Mouse (Mus musculus): ENCODE measurements around the gene Washc4.

The Washc4 gene

GRCm38 (mm10) chr10:83603956-83604564 is 60.5 kb downstream of the Washc4 start:
- no peak for DNase-seq

DNA sequence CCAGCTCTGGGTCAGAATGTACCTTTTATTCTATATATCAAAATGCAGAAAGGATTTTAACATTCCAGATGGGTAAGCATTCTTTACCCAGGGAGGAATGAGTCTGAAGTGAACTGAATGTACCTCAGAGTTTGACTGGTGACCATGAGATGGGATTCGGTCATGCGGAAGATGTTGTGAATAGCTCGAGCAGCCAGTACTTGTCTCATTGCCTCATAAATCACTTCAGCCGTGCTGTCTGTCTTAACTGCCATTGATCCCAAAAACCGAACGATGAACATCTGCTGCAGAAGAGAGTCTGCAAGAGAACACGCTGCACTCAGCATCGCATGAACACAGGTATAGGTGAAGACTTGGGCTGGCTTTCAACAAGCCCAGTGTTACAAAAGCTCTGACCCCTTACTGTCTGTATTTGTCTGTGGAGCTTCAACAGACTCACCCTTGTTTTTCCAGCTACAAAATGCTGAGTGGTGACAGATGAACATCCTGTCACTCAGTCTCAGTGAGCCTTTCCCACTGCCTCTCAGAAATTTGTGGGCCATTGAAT is 62.2 kb downstream of the Washc4 start:
- no peak for DNase-seq

GRCm38 (mm10) chr10:83607111-83607510 is 63.6 kb downstream of the Washc4 start:
- DNase-seq = no peak

DNA sequence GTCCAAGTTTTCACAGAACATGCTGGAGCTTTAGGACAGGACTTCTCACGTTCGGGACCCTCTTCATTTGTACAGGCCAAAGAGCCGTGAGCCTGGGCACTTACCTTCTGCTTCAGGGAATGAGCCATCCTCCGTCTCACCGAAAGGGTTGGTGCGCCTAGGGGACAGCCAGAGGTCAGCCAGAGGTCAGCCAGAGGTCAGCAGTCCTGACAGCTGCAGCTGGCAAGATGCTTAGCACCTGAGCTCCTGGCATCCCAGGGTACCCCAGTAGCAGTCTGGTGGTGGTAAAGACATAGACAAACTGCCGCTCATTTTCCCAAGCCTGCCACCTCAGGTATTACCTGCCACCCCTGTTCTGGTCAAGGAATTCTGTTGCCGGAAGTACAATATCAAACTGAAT is 65.0 kb downstream of the Washc4 start:
- no peak for DNase-seq

GRCm38 (mm10) chr10:83610518-83610917 is 67.0 kb downstream of the Washc4 start:
- no peak for DNase-seq

- no peak for DNase-seq
Observed at GRCm38 (mm10) chr10:83611863-83612262, 68.3 kb downstream of the Washc4 start.

- no peak for DNase-seq
Observed at GRCm38 (mm10) chr10:83612648-83613215, 69.2 kb downstream of the Washc4 start.

- DNase-seq = peak in 1 of 2 experiments; percentile 20
Observed at GRCm38 (mm10) chr10:83617366-83617765, 73.8 kb downstream of the Washc4 start.

- DNase-seq = no peak
Observed at GRCm38 (mm10) chr10:83618819-83619440, 75.4 kb downstream of the Washc4 start.

GRCm38 (mm10) chr10:83620350-83621055 is 77.0 kb downstream of the Washc4 start:
- no peak for DNase-seq

DNA sequence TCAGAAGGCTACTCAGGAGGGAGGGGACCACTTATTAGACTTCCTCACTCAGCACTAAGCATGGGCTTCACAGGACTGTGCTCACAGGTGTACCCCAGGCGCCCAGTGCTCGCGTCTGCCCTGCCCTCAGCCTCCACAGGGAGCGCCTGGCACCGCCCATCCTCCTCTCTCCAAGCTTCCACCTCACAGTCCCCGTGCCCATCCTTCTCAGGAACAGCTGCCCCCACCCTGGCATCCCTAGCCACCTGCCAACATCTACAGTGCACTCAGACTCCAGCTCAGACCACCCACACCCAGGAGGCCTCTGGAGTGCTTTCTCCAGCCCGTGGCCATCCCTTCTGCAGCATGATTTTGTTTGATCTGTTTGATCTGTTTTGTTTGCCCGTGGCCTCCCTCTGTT is 80.5 kb downstream of the Washc4 start:
- no peak for DNase-seq

DNA sequence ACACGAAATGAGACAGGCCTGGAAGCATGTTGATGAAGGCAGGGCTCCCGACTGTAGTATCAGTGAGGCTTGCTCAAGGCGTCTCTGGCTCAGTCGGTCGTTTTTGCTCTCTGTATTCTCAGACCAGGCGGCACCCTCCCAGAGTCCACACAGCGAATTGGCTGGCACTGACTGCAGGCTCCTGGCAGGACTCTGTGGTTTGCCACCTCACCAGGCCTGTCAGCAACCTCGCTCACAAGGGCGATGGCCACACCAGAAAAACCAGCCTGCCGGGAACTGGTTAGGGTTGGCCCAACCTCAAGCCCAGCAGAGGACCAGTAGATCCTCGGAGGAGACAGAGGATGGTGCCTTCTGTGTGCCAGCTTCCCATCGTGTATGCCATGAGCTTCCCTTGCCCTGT is 81.3 kb downstream of the Washc4 start:
- DNase-seq = no peak

GRCm38 (mm10) chr10:83627113-83627687 is 83.6 kb downstream of the Washc4 start:
- no peak for DNase-seq

- DNase-seq = no peak
Observed at GRCm38 (mm10) chr10:83628241-83628640, 84.7 kb downstream of the Washc4 start.

GRCm38 (mm10) chr10:83629190-83629781 is 85.7 kb downstream of the Washc4 start:
- DNase-seq = no peak

- no peak for DNase-seq
Observed at GRCm38 (mm10) chr10:83629878-83630277, 86.3 kb downstream of the Washc4 start.

DNA sequence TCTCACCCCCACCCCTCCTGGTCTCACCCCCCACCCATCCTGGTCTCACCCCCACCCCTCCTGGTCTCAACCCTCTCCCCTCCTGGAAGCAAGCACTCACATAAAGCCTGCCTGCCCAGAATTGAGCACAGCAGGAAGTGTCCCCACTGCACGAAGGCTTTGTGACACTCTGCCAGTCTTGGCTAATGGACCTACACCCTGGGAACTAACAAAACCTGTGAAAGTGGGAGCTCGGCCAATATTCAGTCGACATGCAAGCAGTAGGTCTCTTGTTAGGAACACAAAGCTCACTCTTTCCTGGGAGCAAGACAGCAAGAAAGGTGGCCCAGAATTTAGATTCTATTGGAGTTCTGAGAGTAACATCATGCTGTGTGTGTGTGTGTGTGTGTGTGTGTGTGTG is 87.3 kb downstream of the Washc4 start:
- DNase-seq = no peak

GRCm38 (mm10) chr10:83631775-83632174 is 88.2 kb downstream of the Washc4 start:
- no peak for DNase-seq

- DNase-seq = no peak
Observed at GRCm38 (mm10) chr10:83632806-83633374, 89.3 kb downstream of the Washc4 start.

DNA sequence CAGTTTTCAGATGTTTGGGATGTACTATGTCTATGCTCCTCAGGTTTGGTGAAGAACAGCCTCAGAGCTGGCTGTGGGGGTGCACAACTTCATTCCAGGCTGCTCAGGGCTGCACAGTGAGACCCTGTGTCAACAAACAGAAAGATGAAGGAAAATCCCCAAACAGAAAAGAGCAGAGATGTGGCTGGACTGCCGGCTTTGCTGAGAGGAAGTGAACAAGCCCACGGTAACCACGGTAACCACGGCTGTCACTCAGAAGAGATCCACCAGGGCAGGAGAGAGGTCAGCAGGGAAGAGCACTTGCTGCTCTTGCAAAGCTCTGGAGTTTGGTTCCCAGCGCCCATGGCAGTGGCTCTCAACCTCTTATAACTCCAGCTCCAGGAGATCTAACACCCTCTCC is 90.9 kb downstream of the Washc4 start:
- peak in 1 of 2 experiments; percentile 16 for DNase-seq

- no peak for DNase-seq
Observed at GRCm38 (mm10) chr10:83636191-83636590, 92.6 kb downstream of the Washc4 start.

- no peak for DNase-seq
Observed at GRCm38 (mm10) chr10:83637295-83637694, 93.7 kb downstream of the Washc4 start.

All from spleen, adult 18-20 months (tissue).